Mouse (Mus musculus) liver, embryonic 16.5 days (tissue): ENCODE results near the gene Tnnc2. TPM values are rescaled to one million over a fixed set of nuclear protein-coding genes. Genes with fewer than 3 reads are reported as not detected.

Source experiments
- ATAC-seq: fragments of 200-750 bp; cut with Nextera tagmentation; 2 replicates; pipeline ENCODE4 v1.8.0; 2017; ENCODE audit warnings: low read depth, mild to moderate bottlenecking, moderate number of reproducible peaks, moderate library complexity
- H3K27ac ChIP-seq: fragments of 300-500 bp; sonication (generic); 2 replicates; pipeline ENCODE4 v1.5.1; 2014; ENCODE audit warnings: mild to moderate bottlenecking, low read length
- H3K27me3 ChIP-seq: fragments of 300-500 bp; sonication (generic); 2 replicates; pipeline ENCODE4 v1.6.1; 2014; ENCODE audit warnings: low read depth, low read length, mixed read lengths; ENCODE audit not compliant: control insufficient read depth, insufficient read depth
- H3K36me3 ChIP-seq: fragments of 300-500 bp; sonication (generic); 2 replicates; pipeline ENCODE4 v1.6.1; 2014; ENCODE audit warnings: mild to moderate bottlenecking; ENCODE audit not compliant: control insufficient read depth, insufficient read depth
- H3K4me1 ChIP-seq: fragments of 300-500 bp; sonication (generic); 2 replicates; pipeline ENCODE4 v1.6.1; 2014; ENCODE audit warnings: low read depth, low read length, mixed read lengths; ENCODE audit not compliant: control insufficient read depth
- H3K4me2 ChIP-seq: fragments of 300-500 bp; sonication (generic); 2 replicates; pipeline ENCODE4 v1.6.1; 2014; ENCODE audit warnings: low read depth, low read length, mixed read lengths
- H3K4me3 ChIP-seq: fragments of 300-500 bp; sonication (generic); 2 replicates; pipeline ENCODE4 v1.5.1; 2014; ENCODE audit warnings: low read depth, mild to moderate bottlenecking, low read length
- H3K9ac ChIP-seq: fragments of 300-500 bp; sonication (generic); 2 replicates; pipeline ENCODE4 v1.6.1; 2014; ENCODE audit warnings: low read depth, low read length
- H3K9me3 ChIP-seq: fragments of 300-500 bp; sonication (generic); replicated peaks from 2 replicates; pipeline ENCODE4 v1.6.1; 2016; ENCODE audit warnings: low read length; ENCODE audit not compliant: control insufficient read depth
- WGBS: fragments of 180-500 bp; shearing (Covaris S2); extraction: QIAGEN DNeasy Blood & Tissue Kit; methylation state at CpG from one replicate; pipeline ENCODE4 v1.1.7; 2014; ENCODE audit not compliant: insufficient replicate concordance; 5-methylcytosine and 5-hydroxymethylcytosine counted together
- polyA plus RNA-seq: library from polyadenylated mRNA; unstranded; fragments of >200 nt; fragmentation: Nextera tagmentation; extraction: Ambion mirVana; gene quantifications from 2 replicates; pipeline ENCODE4 v1.2.1, GENCODE M21; 2015

The Tnnc2 gene
- polyA plus RNA-seq, 1 experiment from 2014 or later, result 67.5 TPM

- Histone ChIP-seq H3K36me3 (peaks cover 27% of the 10 kb centered on the region), H3K27me3 (no peaks in the 10 kb centered on the region), H3K9me3 (no peaks in the 10 kb centered on the region), H3K27ac (no peak overlapping the region; the same call in 1 of the 2 replicates), H3K4me2 (no peak overlapping the region), H3K9ac (no peak overlapping the region), H3K4me1 (peaks cover 19% of the 10 kb centered on the region), H3K4me3 (no peak overlapping the region)
- 89% methylated on average over 18 of the region's 18 CpGs for whole genome bisulfite sequencing
- ATAC-seq, result no peak
Observed at GRCm38 (mm10) chr2:164791841-164792261, 12.1 kb upstream of the Tnnc2 start.

- H3K27me3 ChIP-seq, result no peaks in the 10 kb centered on the region
- H3K9me3 ChIP-seq, result no peaks in the 10 kb centered on the region
- peaks cover 23% of the 10 kb centered on the region for H3K36me3 ChIP-seq
- no peak overlapping the region for H3K9ac ChIP-seq
- no peak overlapping the region for H3K27ac ChIP-seq
- no peak for ATAC-seq
- peaks cover 28% of the 10 kb centered on the region for H3K4me1 ChIP-seq
- WGBS, result 78% methylated on average over 4 of the region's 4 CpGs
- no peak overlapping the region for H3K4me2 ChIP-seq
- H3K4me3 ChIP-seq, result no peak overlapping the region
Observed at GRCm38 (mm10) chr2:164790451-164790850, 10.7 kb upstream of the Tnnc2 start.

GRCm38 (mm10) chr2:164788411-164788810, 8.6 kb upstream of the Tnnc2 start:
- ATAC-seq, result peak; percentile 33; the same call in 1 of the 2 replicates
- H3K9ac ChIP-seq, result no peak overlapping the region

GRCm38 (mm10) chr2:164787779-164788178, 8.0 kb upstream of the Tnnc2 start:
- peaks cover 35% of the 10 kb centered on the region for H3K4me1 ChIP-seq
- ATAC-seq, result no peak

More at GRCm38 (mm10) chr2:164788411-164788810, 8.6 kb upstream of the Tnnc2 start:
- no peak overlapping the region for H3K27ac ChIP-seq
- no peaks in the 10 kb centered on the region for H3K27me3 ChIP-seq
- 60% methylated on average over 4 of the region's 4 CpGs for WGBS
- H3K4me3 ChIP-seq, result no peak overlapping the region
- H3K9me3 ChIP-seq, result no peaks in the 10 kb centered on the region
- peaks cover 17% of the 10 kb centered on the region for H3K36me3 ChIP-seq
- H3K4me2 ChIP-seq, result peak overlapping the region; percentile 19
- H3K4me1 ChIP-seq, result peaks cover 35% of the 10 kb centered on the region

GRCm38 (mm10) chr2:164787032-164787431, 7.3 kb upstream of the Tnnc2 start:
- Histone ChIP-seq H3K4me2 (peak overlapping the region; percentile 98), H3K36me3 (peaks cover 8% of the 10 kb centered on the region), H3K27me3 (no peaks in the 10 kb centered on the region), H3K27ac (no peak overlapping the region), H3K9ac (0 out of 2 replicates have a peak overlapping the region, but pooled peaks have one; percentile 18), H3K4me3 (peak overlapping the region; percentile 71), H3K9me3 (no peaks in the 10 kb centered on the region), H3K4me1 (peaks cover 35% of the 10 kb centered on the region)
- no peak for ATAC-seq
- WGBS, result 66% methylated on average over 3 of the region's 3 CpGs

More at GRCm38 (mm10) chr2:164787779-164788178, 8.0 kb upstream of the Tnnc2 start:
- H3K27me3 ChIP-seq, result no peaks in the 10 kb centered on the region
- H3K9ac ChIP-seq, result no peak overlapping the region
- 81% methylated on average over 10 of the region's 10 CpGs for WGBS
- H3K4me2 ChIP-seq, result no peak overlapping the region
- H3K27ac ChIP-seq, result no peak overlapping the region
- H3K4me3 ChIP-seq, result no peak overlapping the region
- H3K36me3 ChIP-seq, result peaks cover 15% of the 10 kb centered on the region
- no peaks in the 10 kb centered on the region for H3K9me3 ChIP-seq

GRCm38 (mm10) chr2:164786388-164786885, 6.7 kb upstream of the Tnnc2 start:
- Histone ChIP-seq H3K4me1 (peaks cover 35% of the 10 kb centered on the region), H3K27me3 (no peaks in the 10 kb centered on the region), H3K4me2 (peak overlapping the region; percentile 98), H3K9ac (peak overlapping the region; percentile 77), H3K27ac (peak overlapping the region; percentile 88), H3K36me3 (0 out of 2 replicates have a peak, but pooled peaks cover 4% of the 10 kb centered on the region), H3K9me3 (no peaks in the 10 kb centered on the region), H3K4me3 (peak overlapping the region; percentile 71)
- ATAC-seq, result 0 out of 2 replicates have a peak, but pooled peaks have one; percentile 5
- WGBS, result 15% methylated on average over 15 of the region's 15 CpGs

GRCm38 (mm10) chr2:164785481-164786387, 6.0 kb upstream of the Tnnc2 start, which contains the start of gene Snx21:
Snx21 (plus strand) TSS chr2:164785823.
- peak within 1 kb of the TSS; percentile 98 for H3K4me2 ChIP-seq

GRCm38 (mm10) chr2:164784869-164785420, 5.2 kb upstream of the Tnnc2 start:
- Histone ChIP-seq H3K4me1 (peaks cover 32% of the 10 kb centered on the region), H3K9ac (peak overlapping the region; percentile 77), H3K27ac (peak overlapping the region; percentile 88), H3K36me3 (0 out of 2 replicates have a peak, but pooled peaks cover 4% of the 10 kb centered on the region), H3K4me2 (peak overlapping the region; percentile 98), H3K27me3 (no peaks in the 10 kb centered on the region; the same call in 1 of the 2 replicates), H3K9me3 (no peaks in the 10 kb centered on the region), H3K4me3 (peak overlapping the region; percentile 71)
- WGBS, result 3% methylated on average over 7 of the region's 7 CpGs
- no peak for ATAC-seq

More at GRCm38 (mm10) chr2:164785481-164786387, 6.0 kb upstream of the Tnnc2 start, which contains the start of gene Snx21:
- peak within 1 kb of the TSS; percentile 88 for H3K27ac ChIP-seq
- peak within 1 kb of the TSS; percentile 77 for H3K9ac ChIP-seq
- WGBS, result under 1% methylated on average over 85 of the region's 89 CpGs
- peak; percentile 90 for ATAC-seq
- peaks cover 35% of the 10 kb centered on the region for H3K4me1 ChIP-seq
- peak within 1 kb of the TSS; percentile 71 for H3K4me3 ChIP-seq
- H3K27me3 ChIP-seq, result no peaks in the 10 kb centered on the region
- no peaks in the 10 kb centered on the region for H3K9me3 ChIP-seq
- 0 out of 2 replicates have a peak, but pooled peaks cover 4% of the 10 kb centered on the region for H3K36me3 ChIP-seq
